Mouse (Mus musculus): Measurements from ENCODE around the gene Smc4. TPM values are rescaled to one million over a fixed set of nuclear protein-coding genes. Genes with fewer than 3 reads are reported as not detected.

Smc4 gene
- polyA plus RNA-seq, 1 experiment from 2014 or later: 146 TPM

MicroRNAs encoded within 50 kb of the gene (microRNA counts, 519-probe panel; counts per million panel counts)
- microRNA mmu-miR-15b: 5,427 counts per million, percentile 98 among the panel's probes with 10 or more counts

Small RNA genes within 50 kb of the gene (microRNA-seq; reads per million reads assigned to microRNA genes)
- gene Mir15b (3,673 reads per million, percentile 87 among the genes with 10 or more reads in this experiment), gene Mir16-2 (1,154 reads per million, percentile 78 among the genes with 10 or more reads in this experiment)

Other genes with a start within 250 kb of the Smc4 start
- 0.51 and 0.52 TPM in 2 replicates for gene 1110032F04Rik, start 135.2 kb upstream of the Smc4 start, polyA plus RNA-seq (2015; fragmentation: Nextera tagmentation; extraction: Ambion mirVana)
- gene Ift80, start 168 bp upstream of the Smc4 start, polyA plus RNA-seq (2015; fragmentation: Nextera tagmentation; extraction: Ambion mirVana): 5.6 and 6.0 TPM in 2 replicates
- 143 and 145 TPM in 2 replicates for gene Trim59, start 40.0 kb downstream of the Smc4 start, polyA plus RNA-seq (2015; fragmentation: Nextera tagmentation; extraction: Ambion mirVana)
- 11.9 and 12.8 TPM in 2 replicates for gene Kpna4, start 122.4 kb downstream of the Smc4 start, polyA plus RNA-seq (2015; fragmentation: Nextera tagmentation; extraction: Ambion mirVana)
- gene Arl14, start 217.7 kb downstream of the Smc4 start, polyA plus RNA-seq (2015; fragmentation: Nextera tagmentation; extraction: Ambion mirVana): not detected in 2 replicates

Data from liver, embryonic 15.5 days (tissue).